Mouse (Mus musculus): Measurements from ENCODE around the gene Wdfy4. TPM values are rescaled to one million over a fixed set of nuclear protein-coding genes. Genes with fewer than 3 reads are reported as not detected.

Wdfy4 gene
- 0.67 TPM for polyA plus RNA-seq (2015; fragmentation: Illumina TruSeq; extraction: RNeasy Lipid Tissue Mini Kit (QIAGEN cat#74804); ENCODE audit: low read depth, low replicate concordance)

GRCm38 (mm10) chr14:33185068-33185800 lies at the start of gene Wdfy4:
Gene Wdfy4, minus strand, starts transcription at chr14:33185508.

GRCm38 (mm10) chr14:33213823-33214766 lies 28.8 kb upstream of the Wdfy4 start, which contains the start of gene Arhgap22:
Gene Arhgap22, plus strand, starts transcription at chr14:33214026.

GRCm38 (mm10) chr14:32991082-32991481 lies 194.2 kb downstream of the Wdfy4 start, which contains the start of gene Lrrc18:
Gene Lrrc18, plus strand, starts transcription at chr14:32991382.

Other genes with a start within 250 kb of the Wdfy4 start
- 1.5 TPM for gene Lrrc18, start 194.1 kb downstream of the Wdfy4 start, polyA plus RNA-seq (2015; fragmentation: Illumina TruSeq; extraction: RNeasy Lipid Tissue Mini Kit (QIAGEN cat#74804); ENCODE audit: low read depth, low replicate concordance)
- 7.5 TPM for gene Arhgap22, start 28.5 kb upstream of the Wdfy4 start, polyA plus RNA-seq (2015; fragmentation: Illumina TruSeq; extraction: RNeasy Lipid Tissue Mini Kit (QIAGEN cat#74804); ENCODE audit: low read depth, low replicate concordance)

Data from brain, adult 10 weeks (tissue).